Mouse (Mus musculus) activated CD4-positive, CD25-positive, alpha-beta regulatory T cell, adult 4 months (primary cell): ENCODE results near the gene Slc43a2. TPM values are rescaled to one million over a fixed set of nuclear protein-coding genes. Genes with fewer than 3 reads are reported as not detected.

ENCODE experiments used
- ATAC-seq: one replicate; pipeline ENCODE4 v1.8.0; 2017
- polyA plus RNA-seq, 2 experiments: library from polyadenylated mRNA; unstranded; fragments of 100-300 nt; shearing (Covaris generic); gene quantifications; one replicate each; pipeline ENCODE4 v1.2.1; 2017

Gene Slc43a2
- polyA plus RNA-seq, 2 experiments from 2014 or later: 18.3 to 18.7 TPM

DNA sequence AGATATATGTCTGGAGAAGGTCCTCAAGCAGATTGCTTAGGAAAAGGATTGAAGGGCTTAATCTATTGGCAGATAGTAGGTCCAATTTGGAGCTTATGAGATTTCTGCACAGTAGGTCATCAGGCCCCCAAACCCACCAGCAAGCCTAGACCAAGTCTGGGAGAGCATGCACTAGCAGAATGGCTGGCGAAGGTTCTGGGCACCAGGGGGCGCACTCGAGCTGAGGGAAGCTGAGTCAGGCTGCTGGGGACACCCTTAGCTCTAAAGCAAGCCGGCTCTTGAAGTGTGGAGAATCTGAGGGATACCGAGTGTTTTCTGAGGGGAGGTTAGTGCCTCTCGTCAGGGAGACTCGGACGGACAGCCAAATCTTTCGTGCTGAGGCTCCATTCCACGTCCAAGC lies 1.2 kb upstream of the Slc43a2 start:
- ATAC-seq: no peak

DNA sequence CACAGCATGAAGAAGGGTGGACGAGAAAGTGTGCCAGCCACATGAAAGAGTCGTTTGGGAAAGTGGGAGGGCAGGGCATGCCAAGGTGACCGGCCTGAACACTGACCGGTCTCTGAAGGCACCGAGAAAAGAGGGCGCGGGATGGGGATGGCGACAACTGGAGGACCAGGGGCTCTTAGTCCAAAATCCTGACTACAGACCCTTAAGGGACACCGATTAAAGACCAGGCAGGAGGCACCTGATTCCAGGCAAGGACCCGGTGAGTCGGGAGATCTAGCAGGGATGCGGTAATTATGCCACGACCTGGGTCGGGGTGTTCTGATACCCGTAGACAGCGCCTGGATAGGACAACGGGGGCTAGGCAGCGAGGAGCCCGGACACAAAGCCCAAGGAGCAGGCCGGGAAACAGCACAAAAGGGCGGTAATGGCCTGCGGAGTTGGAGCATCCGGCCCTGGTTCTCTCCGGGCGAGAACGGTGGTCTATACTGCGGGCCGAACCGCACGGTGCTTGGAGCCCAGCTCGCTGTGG lies 585 bp upstream of the Slc43a2 start:
- no peak for ATAC-seq

DNA sequence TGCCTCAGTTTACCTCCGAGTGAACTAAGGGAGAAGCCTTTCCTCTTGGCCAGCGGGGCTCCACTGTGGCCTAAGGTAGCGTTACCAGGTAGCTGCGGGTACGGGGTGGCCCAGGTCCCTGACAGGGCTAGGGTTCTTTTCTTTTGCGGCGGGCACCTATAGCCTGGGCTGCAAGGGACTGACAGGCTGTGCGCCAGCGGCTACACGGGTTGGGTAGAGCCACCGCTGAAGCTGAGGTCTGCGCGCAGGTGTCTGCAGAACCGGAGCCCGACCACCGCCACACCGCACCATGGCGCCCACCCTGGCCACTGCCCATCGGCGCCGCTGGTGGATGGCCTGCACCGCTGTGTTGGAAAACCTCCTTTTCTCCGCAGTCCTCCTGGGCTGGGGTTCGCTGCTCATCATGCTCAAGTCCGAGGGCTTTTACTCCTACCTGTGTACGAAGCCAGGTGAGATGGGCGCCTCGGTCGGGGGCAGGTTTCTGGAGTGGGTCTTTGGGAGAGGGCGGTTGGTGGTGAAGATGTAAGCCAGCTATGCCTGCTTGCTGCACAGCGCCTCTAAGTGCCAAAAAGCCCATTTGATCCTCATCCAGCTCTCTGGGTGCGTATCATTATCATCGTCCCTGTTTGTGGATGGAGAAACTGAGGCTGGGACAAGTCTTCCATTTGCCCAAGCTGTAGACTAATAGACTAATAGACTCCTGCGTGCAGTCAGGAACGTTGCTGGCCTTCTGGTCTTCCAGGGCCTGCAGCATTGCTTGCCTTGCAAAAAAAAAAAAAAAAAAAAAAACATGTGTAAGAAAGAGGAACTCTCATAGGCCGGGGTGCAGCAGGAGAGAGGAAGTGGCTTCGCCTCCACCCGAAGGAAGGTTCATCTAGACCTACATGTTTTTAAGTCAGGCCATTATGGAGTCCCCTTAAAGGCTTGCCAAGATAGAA lies 1.1 kb downstream of the Slc43a2 start:
- ATAC-seq: peak; percentile 51

DNA sequence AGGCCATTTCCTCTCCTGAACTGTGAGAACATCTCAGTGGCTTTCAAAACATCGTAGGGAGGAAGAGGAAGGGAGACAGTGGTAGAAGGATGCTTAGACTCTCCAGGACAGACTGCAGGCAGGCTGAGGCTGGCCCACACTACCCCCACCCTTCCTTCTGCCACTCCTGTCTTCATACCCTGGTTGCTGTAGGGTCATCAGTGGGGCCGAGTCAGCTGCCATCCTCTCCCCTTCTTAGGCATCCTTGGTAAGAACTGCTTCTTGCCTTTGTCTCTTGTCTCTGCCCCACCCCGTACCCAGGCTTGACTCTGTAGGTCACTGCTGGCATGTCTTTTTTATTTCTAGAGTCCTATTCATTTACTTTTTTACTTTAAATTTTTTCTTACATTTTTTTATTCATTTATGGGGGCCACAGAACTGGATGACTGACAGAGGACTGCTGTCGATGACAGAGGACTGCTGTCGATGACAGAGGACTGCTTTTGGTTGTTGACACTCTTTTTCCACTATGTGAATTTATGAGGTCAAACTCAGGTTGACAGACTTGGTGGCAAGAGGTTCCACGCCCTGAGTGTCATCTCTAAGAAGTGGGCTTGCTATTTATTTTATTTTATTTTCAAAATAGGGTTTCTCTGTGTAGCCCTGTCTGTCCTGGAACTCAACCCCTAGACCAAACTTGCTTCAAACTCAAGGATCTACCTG lies 2.0 kb downstream of the Slc43a2 start:
- no peak for ATAC-seq

DNA sequence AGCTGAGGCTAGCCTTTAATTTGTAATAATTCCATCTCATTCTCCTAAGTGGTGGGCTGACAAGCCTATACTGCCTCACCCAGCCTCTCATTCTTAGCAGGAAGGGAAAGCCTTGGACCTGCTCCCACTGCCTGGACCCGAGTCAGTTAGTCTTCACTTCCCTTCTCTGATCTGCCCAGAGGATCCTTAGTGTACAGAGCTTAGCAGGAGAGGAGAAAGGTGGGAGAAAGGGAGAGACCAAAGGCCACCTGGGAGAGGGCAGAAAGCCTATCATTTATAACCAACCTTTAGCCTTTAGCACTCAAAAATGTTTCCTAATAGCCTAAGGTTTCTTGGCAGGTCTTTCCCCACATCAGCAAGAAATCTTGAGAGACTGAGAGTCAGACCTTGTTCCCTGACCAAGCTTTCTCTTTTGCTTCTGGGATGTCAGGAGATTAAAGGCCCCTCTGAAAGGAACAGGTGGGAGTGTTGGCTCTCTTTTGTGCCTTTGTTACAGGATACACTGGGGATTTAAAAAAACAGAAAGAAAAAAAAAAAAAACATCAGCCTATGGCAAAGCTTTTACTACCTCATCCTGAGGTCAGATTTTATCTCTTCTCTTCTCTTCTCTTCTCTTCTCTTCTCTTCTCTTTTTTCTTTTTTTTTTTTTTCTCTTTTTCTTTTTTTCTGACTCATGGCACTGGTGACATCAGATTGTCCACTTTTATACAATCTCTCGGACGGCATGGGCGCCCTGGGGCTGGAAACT lies 3.0 kb downstream of the Slc43a2 start:
- ATAC-seq: no peak

DNA sequence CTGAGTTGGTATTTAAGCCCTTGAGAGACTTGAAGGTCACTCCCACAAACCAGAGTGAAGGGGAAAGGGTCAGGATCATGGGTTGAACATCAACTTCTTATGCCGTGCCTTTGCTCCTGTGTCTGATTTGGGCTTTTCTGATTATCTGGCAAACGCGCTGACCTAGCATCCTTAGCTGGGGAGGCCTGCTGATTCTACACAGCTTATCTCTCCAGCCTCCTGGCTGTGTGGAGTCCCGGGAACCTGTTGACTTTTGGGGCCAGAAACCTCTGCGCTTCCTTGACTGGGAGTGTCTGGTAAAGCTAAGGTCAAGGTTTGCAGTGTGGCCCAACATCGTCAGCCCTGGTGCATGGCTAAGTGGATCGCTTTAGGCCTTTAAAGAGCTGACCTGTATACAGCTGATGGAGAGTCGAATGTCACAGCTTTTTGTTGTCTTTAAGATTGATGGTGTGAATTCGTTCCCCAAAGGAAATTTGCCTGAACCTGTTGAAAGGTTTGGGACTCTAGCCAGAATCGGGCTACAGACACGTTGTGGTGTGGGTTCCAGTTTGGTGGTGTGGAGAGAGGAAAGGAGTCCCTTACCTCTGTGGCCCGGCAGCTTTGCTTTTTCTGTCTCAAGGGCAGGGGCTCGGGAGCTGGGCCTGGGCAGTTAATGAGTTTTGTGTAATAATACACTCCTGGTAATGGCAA lies 3.8 kb downstream of the Slc43a2 start:
- no peak for ATAC-seq

DNA sequence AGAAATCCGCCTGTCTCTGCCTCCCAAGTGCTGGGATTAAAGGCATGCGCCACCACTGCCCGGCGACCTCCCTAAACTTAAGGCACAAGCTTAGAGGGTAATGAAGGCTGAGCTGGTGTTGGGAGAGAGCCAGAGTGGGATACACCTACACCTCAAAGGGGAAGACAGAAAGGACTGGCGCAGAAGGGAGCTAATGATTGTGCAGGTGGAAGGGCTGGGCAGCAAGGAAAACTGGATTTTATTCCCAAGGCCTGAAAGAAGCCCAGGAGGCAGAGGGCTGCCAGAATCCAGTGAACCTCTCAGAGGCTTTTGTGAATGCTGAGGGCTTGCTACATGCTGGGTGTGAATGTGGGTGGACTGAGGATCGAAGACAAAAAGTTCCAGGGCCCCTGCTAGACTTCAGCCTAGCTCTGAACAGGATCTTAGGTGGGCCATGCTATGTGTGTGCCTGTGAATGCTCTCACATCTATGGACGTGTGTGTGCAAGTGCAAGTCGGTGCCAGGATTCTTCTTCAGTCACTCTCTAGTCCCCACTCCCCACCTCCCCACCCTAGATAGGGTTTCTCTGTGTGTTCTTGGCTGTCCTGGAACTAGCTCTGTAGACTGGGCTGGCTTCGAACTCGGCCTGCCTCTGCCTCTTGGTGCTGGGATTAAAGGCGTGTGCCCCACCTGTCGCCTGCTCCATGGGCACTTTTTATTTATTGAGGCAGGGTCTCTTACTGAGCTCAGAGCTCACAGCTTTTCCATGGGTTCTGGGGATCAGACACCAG lies 4.9 kb downstream of the Slc43a2 start:
- ATAC-seq: no peak

DNA sequence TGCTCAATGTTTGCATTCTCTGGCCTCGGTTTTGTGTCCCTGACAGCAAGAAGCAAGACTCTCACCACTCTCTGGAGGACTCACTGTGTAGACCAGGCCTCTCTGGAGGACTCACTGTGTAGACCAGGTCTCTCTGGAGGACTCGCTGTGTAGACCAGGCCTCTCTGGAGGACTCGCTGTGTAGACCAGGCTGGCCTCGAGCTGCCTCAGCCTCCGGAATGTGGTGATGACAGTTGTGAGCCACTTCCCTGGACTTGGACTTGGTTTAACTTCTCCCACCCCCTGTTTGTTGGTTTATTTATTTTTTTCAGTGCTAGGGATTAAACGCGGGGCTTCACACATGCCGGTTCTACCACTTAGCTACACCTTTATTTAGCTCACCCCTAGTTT lies 5.5 kb downstream of the Slc43a2 start:
- no peak for ATAC-seq

DNA sequence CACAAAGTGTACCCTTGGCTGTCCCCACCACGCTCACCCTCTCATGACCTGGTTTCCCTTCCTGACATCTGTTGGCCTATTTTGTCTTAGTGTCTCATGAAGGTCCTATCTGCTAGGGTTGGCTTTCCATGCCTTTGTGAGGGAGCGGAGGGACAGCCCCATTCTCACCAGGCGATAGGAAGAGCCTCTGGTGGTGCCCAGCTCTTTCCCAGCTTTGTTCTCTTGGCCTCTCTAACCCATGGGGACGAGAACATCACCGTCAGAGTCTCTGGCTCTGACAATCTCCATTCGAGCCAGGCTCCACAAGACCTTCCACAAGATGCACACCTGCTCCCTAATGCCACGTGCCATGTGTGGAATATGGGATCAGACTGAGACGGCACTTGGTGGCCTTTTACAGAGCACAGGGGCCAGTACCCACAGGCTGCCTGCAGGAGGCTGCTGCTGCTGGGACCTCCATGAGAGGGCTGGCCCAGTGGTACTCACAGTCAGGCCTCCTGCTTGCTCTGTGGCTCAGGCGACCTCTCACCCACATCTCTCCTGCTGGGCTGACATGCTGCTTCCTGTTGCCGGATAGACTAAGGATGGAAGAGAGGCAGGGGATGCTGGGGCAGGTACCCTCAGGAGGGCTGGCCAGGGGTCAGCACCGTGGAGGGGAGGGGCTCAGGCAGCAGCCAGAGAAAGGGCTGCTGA lies 6.1 kb downstream of the Slc43a2 start:
- ATAC-seq: peak; percentile 26

DNA sequence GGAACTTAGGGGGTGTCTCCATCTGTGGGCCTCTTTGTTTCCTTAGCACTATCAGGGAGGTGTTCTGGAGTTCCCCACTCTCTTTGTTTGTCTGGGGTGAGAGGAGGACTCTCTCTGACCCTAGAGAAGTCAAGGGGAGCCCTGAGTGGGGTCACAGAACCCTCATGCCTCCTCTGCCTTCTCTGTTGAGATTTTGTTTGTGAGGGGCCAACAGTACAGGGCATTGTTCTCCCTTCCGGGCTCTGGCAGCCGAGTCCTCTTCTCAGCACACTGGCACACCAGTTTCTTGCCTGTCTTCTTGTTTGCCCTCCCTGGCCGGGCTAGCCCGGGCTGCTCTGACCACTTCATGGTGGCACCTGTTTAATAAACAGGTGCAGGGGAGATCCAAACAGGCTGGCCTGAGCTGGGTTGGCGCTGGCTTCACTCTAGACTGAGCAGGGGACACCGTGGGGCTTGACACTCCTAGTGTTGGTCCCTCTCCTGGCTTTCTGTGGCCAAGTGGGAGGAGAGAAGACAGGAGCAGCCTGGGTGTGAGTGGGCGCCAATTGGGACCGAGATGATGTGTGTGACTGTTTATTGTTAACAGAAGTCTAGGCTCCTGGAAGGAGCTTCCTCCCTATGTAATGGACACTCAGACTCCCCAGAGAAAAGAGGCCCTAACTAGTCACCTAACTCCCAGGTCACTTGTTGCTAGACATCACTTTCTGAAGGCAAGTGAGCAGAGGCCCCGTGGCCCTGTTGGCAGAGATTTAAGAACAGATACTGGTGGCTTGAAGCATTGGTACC lies 6.9 kb downstream of the Slc43a2 start:
- no peak for ATAC-seq

DNA sequence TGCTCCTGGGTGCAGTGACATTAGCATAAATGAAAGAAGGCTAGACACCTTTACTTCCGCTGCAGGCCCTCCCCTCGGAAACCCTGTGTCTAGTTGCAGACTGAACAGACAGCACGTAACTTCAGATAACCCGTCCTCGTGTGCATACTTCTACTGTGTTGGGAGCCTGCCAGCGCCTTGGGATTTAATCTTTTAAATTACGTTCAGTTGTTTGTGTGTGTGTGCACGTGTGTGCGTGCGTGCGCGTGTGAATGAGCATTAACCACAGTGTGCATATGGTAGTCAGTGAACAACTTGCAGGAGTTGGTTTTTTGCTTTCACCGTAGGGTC lies 7.4 kb downstream of the Slc43a2 start:
- peak; percentile 71 for ATAC-seq

DNA sequence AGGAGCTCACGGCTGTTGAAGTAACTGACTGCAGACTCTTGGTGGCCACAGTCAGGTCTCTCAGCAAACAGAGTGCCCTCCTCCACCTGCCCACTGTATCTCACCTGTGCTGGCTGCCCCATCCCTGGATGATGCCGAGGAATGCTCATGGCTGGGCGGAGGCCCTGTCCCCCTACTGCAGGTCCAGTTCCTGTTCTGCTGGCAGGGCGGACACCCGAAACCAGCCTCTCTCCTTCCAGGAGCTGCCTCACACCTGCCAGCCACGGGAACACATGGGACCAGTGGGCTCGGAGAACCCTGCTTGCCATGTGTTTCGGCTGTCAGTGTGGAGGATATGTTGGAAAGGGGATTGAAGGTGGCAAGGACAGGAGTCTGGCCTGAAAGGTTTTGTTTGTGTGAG lies 8.7 kb downstream of the Slc43a2 start:
- ATAC-seq: no peak

DNA sequence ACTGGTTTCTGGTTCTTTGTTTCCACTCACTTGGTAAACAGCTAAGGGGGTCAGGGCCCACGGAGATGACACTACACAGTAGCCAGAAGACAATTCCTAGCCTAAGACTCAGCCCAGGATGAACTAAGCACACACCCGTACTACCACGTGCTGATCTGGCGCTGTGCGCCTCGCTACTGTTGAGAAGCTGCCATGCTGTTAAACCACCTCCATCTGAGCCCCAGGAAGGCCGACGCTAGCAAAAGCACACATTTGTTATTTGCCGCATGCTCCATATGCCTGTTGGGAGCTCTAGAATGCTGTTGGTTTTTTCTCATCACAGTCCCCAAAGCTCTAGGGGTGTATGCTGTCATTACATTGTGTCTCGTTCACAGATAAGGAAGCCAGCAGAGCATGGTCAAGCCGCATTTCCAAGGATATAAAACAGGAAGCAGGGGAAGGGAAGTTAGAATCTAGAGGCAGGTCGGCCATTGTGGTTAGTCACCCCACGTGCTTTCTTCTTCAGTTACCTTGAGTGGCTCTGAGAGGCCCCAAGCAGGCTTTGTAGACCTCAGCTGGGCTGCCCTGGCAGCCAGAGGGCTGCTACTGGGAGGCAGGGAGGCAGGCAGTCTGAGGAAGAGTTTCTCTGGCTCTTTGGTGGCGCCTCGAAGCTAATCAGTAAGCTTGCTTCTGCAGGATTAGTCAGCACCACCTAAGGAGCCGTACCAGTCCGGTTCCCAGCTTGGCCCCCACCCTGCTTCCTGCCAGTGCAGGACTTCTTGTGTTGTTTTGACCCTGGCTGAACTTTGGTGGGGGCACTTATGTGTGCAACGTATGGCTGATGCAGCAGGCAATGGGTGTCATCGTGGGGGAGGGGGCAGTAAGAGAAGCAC lies 9.5 kb downstream of the Slc43a2 start:
- peak; percentile 13 for ATAC-seq

DNA sequence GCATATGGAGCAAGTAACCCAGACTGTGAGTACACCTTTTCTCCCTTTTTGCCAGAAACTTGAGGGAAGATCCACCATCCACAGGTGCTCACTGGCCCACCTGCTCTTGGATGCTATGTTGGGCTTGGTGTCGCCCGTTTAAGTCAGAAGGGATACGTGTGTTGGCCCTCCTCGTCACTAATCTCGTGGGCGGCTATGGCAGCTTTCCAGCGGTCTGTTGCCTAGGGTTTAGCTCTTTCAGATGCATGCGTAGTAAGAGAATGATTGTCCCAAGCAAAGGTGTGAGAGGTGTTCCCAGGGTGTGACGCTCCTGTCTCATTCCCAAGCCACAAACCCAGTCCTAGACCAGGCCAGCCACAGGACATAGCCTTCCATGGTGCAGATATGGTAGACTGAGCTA lies 13.2 kb downstream of the Slc43a2 start:
- ATAC-seq: no peak

DNA sequence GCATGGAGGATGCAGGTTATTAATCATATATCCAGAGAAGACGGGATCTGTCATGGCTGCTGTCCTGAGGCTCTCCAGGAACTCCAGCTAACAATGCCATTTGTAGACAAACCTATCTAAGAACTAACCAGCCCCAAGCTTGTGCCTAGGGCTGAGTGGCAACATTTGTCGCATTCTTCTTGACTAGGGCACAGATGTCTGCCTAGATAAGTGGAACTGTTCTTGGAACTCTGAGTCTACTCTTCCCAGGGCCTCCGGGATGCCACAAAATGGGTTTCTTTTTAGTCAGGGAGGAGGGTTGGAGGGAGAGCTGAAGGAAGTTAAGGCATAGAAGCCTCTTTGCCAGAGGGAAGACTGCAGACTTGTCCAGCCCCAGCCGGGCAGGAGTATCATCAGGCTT lies 14.6 kb downstream of the Slc43a2 start:
- no peak for ATAC-seq

DNA sequence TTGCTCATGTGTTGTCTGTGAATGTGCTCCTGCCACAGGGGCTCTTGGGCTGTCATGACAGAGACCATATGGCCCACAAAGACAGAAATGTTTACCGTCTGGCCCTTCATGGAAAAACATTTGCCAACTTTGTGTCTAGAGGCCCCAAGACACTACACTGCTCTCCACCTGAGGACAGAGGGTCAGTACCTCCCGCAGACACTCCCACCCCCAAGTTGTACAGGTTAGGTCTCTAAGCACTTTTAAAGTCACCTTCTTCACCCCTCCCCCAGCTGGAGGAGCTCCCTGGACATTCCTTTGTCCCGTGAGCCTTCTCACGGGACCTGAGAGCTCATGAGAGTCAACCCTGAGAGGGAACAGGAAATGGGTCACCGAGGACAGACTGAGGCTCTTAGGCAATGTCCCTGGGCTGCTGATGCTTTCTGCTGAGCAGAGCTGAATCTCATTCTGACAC lies 18.2 kb downstream of the Slc43a2 start:
- no peak for ATAC-seq

DNA sequence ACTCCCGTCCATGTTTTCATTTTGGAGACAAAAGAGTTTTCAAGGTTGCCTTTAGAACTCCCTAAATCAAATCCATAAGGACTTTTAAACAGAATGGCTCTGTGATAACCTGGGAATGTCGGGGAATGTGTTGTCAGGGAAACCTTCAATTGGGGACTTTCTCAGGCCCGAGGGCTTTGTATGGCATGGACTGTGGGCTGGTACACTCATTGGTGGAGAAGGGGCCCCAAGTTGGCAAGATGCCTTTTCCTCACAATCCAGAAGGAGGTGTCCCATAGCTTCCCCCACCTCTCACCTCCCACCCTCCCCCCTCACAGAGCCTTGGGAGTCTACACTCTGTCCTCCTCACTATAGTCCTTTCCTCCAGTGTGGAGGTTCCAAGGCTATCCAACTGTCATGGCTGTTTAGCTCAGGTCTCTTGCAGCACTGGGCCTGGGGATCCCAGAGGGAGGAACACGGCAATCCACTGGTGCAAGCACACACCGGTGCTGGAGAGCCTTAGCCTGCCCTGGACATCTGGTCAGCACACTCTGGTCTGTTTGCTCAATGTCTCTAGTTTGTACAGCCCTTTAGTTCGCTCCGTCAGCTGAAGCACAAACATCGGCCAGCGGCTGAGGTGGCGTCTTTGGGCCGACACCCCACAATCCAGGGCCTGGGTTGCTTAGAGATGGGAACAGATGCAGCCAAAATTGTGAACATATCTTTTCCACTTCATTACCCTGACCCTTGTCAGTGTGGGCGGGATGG lies 18.9 kb downstream of the Slc43a2 start:
- no peak for ATAC-seq

DNA sequence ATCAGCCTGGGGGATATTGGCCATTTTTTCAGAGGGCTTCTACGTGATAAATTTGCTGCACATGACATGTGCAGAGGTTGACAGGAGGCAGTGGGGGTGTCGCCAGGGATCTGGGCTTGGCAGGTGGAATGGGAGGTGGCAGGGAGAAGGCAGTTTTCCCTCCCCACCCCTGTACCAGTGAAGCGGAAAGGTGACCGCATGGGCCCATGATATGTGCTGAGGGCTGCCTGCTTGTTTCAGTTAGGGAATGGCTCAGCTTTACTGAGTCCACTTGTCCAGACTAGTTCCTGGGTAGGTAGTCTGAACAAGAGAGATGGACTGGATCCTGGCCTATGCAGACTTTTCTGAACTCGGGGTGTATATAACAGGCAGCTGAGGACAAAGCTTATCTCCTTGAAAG lies 19.8 kb downstream of the Slc43a2 start:
- no peak for ATAC-seq
